Mouse (Mus musculus): ENCODE data around the gene Fscn2. TPM values are rescaled to one million over a fixed set of nuclear protein-coding genes. Genes with fewer than 3 reads are reported as not detected.
A peak's percentile ranks its signal among the peaks of the same experiment; 100 is the strongest.

The Fscn2 gene
- polyA plus RNA-seq (2012; rRNA removed) = not detected in 2 replicates
- not detected in 2 replicates for polyA plus RNA-seq (2014; fragmentation: Nextera tagmentation; extraction: Ambion mirVana)

- Histone ChIP-seq H3K27ac (no peak within 1 kb of the TSS), H3K36me3 (replicated peaks; ENCODE audit: control insufficient read depth, insufficient read depth, low read depth) (no peaks in the 10 kb centered on the region), H3K9ac (replicated peaks) (no peak within 1 kb of the TSS), H3K4me3 (ENCODE audit: insufficient read depth in 1 of 2, low read depth in 2 of 2, low read length in 2 of 2) (no peak within 1 kb of the TSS), H3K27me3 (ENCODE audit: control insufficient read depth, insufficient read depth, low read length) (no peaks in the 10 kb centered on the region), H3K9me3 (ENCODE audit: control insufficient read depth, low read length) (no peaks in the 10 kb centered on the region), H3K4me2 (ENCODE audit: low read depth) (no peak within 1 kb of the TSS), H3K4me1 (replicated peaks; ENCODE audit: control insufficient read depth in 2 of 2, insufficient read depth in 2 of 2, low read length in 1 of 2) (peaks cover 2 to 10% of the 10 kb centered on the region in 2 experiments)
- DNase-seq (ENCODE audit: low read depth in 3 of 3, low spot score in 3 of 3) (no peak), ATAC-seq (ENCODE audit: insufficient read depth) (no peak)
- 69% methylated on average over 10 of the region's 10 CpGs for WGBS (ENCODE audit: insufficient replicate concordance)
- TF ChIP-seq CTCF (IDR thresholded peaks at IDR 0.05; ENCODE audit: low read depth) (no peak), EP300 (IDR thresholded peaks at IDR 0.05; ENCODE audit: low read depth) (no peak)
These were observed at the start of gene Fscn2 for GRCm38 (mm10) chr11:120361295-120361694. Fscn2 (plus strand) TSS chr11:120361534.

DNA sequence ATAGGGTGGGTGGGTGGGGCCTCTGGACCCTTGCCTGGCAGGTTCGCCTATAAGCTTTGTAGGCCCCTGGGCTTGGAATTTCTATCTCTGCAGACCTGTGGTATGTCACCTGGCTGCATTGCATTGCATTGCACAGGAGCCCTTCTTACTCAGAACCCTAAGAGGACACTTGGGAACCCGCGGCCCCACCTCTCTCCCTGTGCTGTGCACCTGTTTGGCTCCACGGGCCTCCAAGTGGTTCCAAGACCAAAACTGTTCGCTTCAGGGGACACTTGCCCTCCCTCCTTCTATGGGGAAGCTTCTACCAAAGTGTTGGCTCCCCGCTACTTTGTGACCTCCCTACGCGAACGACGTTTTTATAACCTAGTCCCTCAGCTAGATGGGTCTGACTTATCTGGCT is 49.8 kb upstream of the Fscn2 start:
- Histone ChIP-seq H3K27ac (no peak overlapping the region), H3K36me3 (replicated peaks; ENCODE audit: control insufficient read depth, insufficient read depth, low read depth) (no peaks in the 10 kb centered on the region), H3K4me3 (ENCODE audit: insufficient read depth in 1 of 2, low read depth in 2 of 2, low read length in 2 of 2) (no peak overlapping the region; a peak in 1 of 4 replicates), H3K9ac (replicated peaks) (no peak overlapping the region), H3K4me1 (replicated peaks; ENCODE audit: control insufficient read depth in 2 of 2, insufficient read depth in 2 of 2, low read length in 1 of 2) (peaks cover 12 to 21% of the 10 kb centered on the region in 2 experiments), H3K27me3 (ENCODE audit: control insufficient read depth, insufficient read depth, low read length) (peaks cover 4% of the 10 kb centered on the region; the same call in 1 of the 2 replicates), H3K4me2 (ENCODE audit: low read depth) (peak overlapping the region; percentile 79), H3K9me3 (ENCODE audit: control insufficient read depth, low read length) (no peaks in the 10 kb centered on the region)
- DNase-seq (ENCODE audit: low read depth in 3 of 3, low spot score in 3 of 3) = no peak
- 62% methylated on average over 10 of the region's 10 CpGs for WGBS (ENCODE audit: insufficient replicate concordance)
- no peak for ATAC-seq (ENCODE audit: insufficient read depth)
- TF ChIP-seq EP300 (IDR thresholded peaks at IDR 0.05; ENCODE audit: low read depth) (no peak), CTCF (IDR thresholded peaks at IDR 0.05; ENCODE audit: low read depth) (no peak)

- no peak overlapping the region for H3K9ac ChIP-seq (replicated peaks)
- DNase-seq (ENCODE audit: low read depth in 3 of 3, low spot score in 3 of 3) (no peak), ATAC-seq (ENCODE audit: insufficient read depth) (no peak)
- no peak overlapping the region for H3K4me2 ChIP-seq (ENCODE audit: low read depth)
- H3K27ac ChIP-seq = no peak overlapping the region
- H3K4me1 ChIP-seq (replicated peaks; ENCODE audit: control insufficient read depth in 2 of 2, insufficient read depth in 2 of 2, low read length in 1 of 2) = peaks cover 17 to 25% of the 10 kb centered on the region in 2 experiments
- no peak overlapping the region for H3K4me3 ChIP-seq (ENCODE audit: insufficient read depth in 1 of 2, low read depth in 2 of 2, low read length in 2 of 2)
- H3K36me3 ChIP-seq (replicated peaks; ENCODE audit: control insufficient read depth, insufficient read depth, low read depth) = no peaks in the 10 kb centered on the region
- peaks cover 4% of the 10 kb centered on the region; the same call in 1 of the 2 replicates for H3K27me3 ChIP-seq (ENCODE audit: control insufficient read depth, insufficient read depth, low read length)
- TF ChIP-seq CTCF (IDR thresholded peaks at IDR 0.05; ENCODE audit: low read depth) (no peak), EP300 (IDR thresholded peaks at IDR 0.05; ENCODE audit: low read depth) (no peak)
- no peaks in the 10 kb centered on the region for H3K9me3 ChIP-seq (ENCODE audit: control insufficient read depth, low read length)
- 72% methylated on average over 6 of the region's 6 CpGs for WGBS (ENCODE audit: insufficient replicate concordance)
These were observed 49.3 kb upstream of the Fscn2 start for GRCm38 (mm10) chr11:120312069-120312468.

GRCm38 (mm10) chr11:120313906-120314685 is 47.2 kb upstream of the Fscn2 start:
- no peak for DNase-seq (ENCODE audit: low read depth in 3 of 3, low spot score in 3 of 3)
- H3K36me3 ChIP-seq (replicated peaks; ENCODE audit: control insufficient read depth, insufficient read depth, low read depth) = no peaks in the 10 kb centered on the region
- no peak for ATAC-seq (ENCODE audit: insufficient read depth)
- peaks cover 16 to 20% of the 10 kb centered on the region in 2 experiments for H3K4me1 ChIP-seq (replicated peaks; ENCODE audit: control insufficient read depth in 2 of 2, insufficient read depth in 2 of 2, low read length in 1 of 2)
- no peak overlapping the region for H3K27ac ChIP-seq
- no peak overlapping the region for H3K4me3 ChIP-seq (ENCODE audit: insufficient read depth in 1 of 2, low read depth in 2 of 2, low read length in 2 of 2)
- WGBS (ENCODE audit: insufficient replicate concordance) = 59% methylated on average over 6 of the region's 6 CpGs
- no peak for TF ChIP-seq EP300 (IDR thresholded peaks at IDR 0.05; ENCODE audit: low read depth)
- TF ChIP-seq CTCF (IDR thresholded peaks at IDR 0.05; ENCODE audit: low read depth) = no peak
- H3K27me3 ChIP-seq (ENCODE audit: control insufficient read depth, insufficient read depth, low read length) = no peaks in the 10 kb centered on the region; the same call in 1 of the 2 replicates
- H3K9ac ChIP-seq (replicated peaks) = no peak overlapping the region
- no peaks in the 10 kb centered on the region for H3K9me3 ChIP-seq (ENCODE audit: control insufficient read depth, low read length)
- no peak overlapping the region for H3K4me2 ChIP-seq (ENCODE audit: low read depth)

- Histone ChIP-seq H3K4me3 (ENCODE audit: insufficient read depth in 1 of 2, low read depth in 2 of 2, low read length in 2 of 2) (peak overlapping the region; percentile 66 to 73; a peak in 3 of 4 replicates), H3K27me3 (ENCODE audit: control insufficient read depth, insufficient read depth, low read length) (no peaks in the 10 kb centered on the region; the same call in 1 of the 2 replicates), H3K4me1 (replicated peaks; ENCODE audit: control insufficient read depth in 2 of 2, insufficient read depth in 2 of 2, low read length in 1 of 2) (peaks cover 16 to 20% of the 10 kb centered on the region in 2 experiments), H3K36me3 (replicated peaks; ENCODE audit: control insufficient read depth, insufficient read depth, low read depth) (no peaks in the 10 kb centered on the region), H3K4me2 (ENCODE audit: low read depth) (peak overlapping the region; percentile 99), H3K27ac (no peak overlapping the region; the same call in 1 of the 2 replicates), H3K9me3 (ENCODE audit: control insufficient read depth, low read length) (no peaks in the 10 kb centered on the region), H3K9ac (replicated peaks) (no peak overlapping the region)
- DNase-seq (ENCODE audit: low read depth in 3 of 3, low spot score in 3 of 3) (no peak), ATAC-seq (ENCODE audit: insufficient read depth) (no peak)
- TF ChIP-seq CTCF (IDR thresholded peaks at IDR 0.05; ENCODE audit: low read depth) = no peak
- no peak for TF ChIP-seq EP300 (IDR thresholded peaks at IDR 0.05; ENCODE audit: low read depth)
- WGBS (ENCODE audit: insufficient replicate concordance) = 78% methylated on average over 16 of the region's 16 CpGs
These were observed 46.5 kb upstream of the Fscn2 start for GRCm38 (mm10) chr11:120314721-120315415.

All from liver, embryonic 14.5 days (tissue).